Comparison of ENCODE assay signal across 8 mouse cellular contexts in genomic region chr19:46988231-46989087, GRCm38 (mm10). TPM values are rescaled to one million over a fixed set of nuclear protein-coding genes. Genes with fewer than 3 reads are reported as not detected.
DNase-seq lines count a peak whose midpoint lies in the region; ATAC-seq and TF ChIP-seq lines count a peak whose summit lies in the region.

No protein-coding gene starts in this region.

- intact Hi-C loops in left cerebral cortex, postnatal 4 days (cut with DNase I), result loop anchor here (10.0 kb wide), 1 partner anchor 224 kb away; the partner anchor contains the start of gene Cnnm2

- H3K27ac ChIP-seq in intestine, embryonic 15.5 days, result 0 out of 2 replicates have a peak overlapping the region, but pooled peaks have one; percentile 6
- peak overlapping the region; percentile 72 for H3K27ac ChIP-seq in lung, embryonic 14.5 days (ENCODE audit: low read depth)
- H3K27ac ChIP-seq in forebrain, embryonic 11.5 days (ENCODE audit: low read depth, low read length), result no peak overlapping the region
- no peak overlapping the region for H3K27ac ChIP-seq in limb, embryonic 10.5 days

- 56% methylated on average over 16 of the region's 16 CpGs for WGBS in intestine, embryonic 15.5 days
- WGBS in lung, embryonic 14.5 days, result 44% methylated on average over 16 of the region's 16 CpGs
- 54% methylated on average over 16 of the region's 16 CpGs for WGBS in forebrain, embryonic 11.5 days
- WGBS in limb, embryonic 10.5 days, result 77% methylated on average over 16 of the region's 16 CpGs

- H3K36me3 ChIP-seq in intestine, embryonic 15.5 days, result no peaks in the 10 kb centered on the region
- H3K36me3 ChIP-seq in lung, embryonic 14.5 days (ENCODE audit: insufficient read depth), result no peaks in the 10 kb centered on the region
- no peaks in the 10 kb centered on the region for H3K36me3 ChIP-seq in forebrain, embryonic 11.5 days (ENCODE audit: control insufficient read depth, insufficient read depth, low read length)
- no peaks in the 10 kb centered on the region for H3K36me3 ChIP-seq in limb, embryonic 10.5 days

- DNase-seq in ovary, adult 18-20 months (ENCODE audit: low spot score), result peak; percentile 54
- DNase-seq in ovary, postnatal 10 days (ENCODE audit: low spot score), result no peak
- peak; percentile 38 for DNase-seq in lung, embryonic 14.5 days
- peak; percentile 29 to 31 for DNase-seq in thymus, postnatal 10 days (ENCODE audit: low spot score in 2 of 2)
- DNase-seq in forebrain, embryonic 11.5 days (ENCODE audit: low spot score), result no peak
- DNase-seq in limb, embryonic 10.5 days (ENCODE audit: low spot score), result no peak
- DNase-seq in left cerebral cortex, postnatal 4 days, result no peak

- H3K9ac ChIP-seq in intestine, embryonic 15.5 days, result no peak overlapping the region
- H3K9ac ChIP-seq in lung, embryonic 14.5 days, result no peak overlapping the region
- no peak overlapping the region for H3K9ac ChIP-seq in forebrain, embryonic 11.5 days (ENCODE audit: low read length)

- H3K4me2 ChIP-seq in intestine, embryonic 15.5 days (replicated peaks), result no peak overlapping the region; the same call in 1 of the 2 replicates
- peak overlapping the region; percentile 27; the same call in 1 of the 2 replicates for H3K4me2 ChIP-seq in lung, embryonic 14.5 days
- H3K4me2 ChIP-seq in forebrain, embryonic 11.5 days (ENCODE audit: low read depth, low read length, severe bottlenecking), result no peak overlapping the region

- no peaks in the 10 kb centered on the region for H3K27me3 ChIP-seq in intestine, embryonic 15.5 days (replicated peaks)
- H3K27me3 ChIP-seq in lung, embryonic 14.5 days (ENCODE audit: insufficient read depth, low read length), result no peaks in the 10 kb centered on the region
- H3K27me3 ChIP-seq in forebrain, embryonic 11.5 days (ENCODE audit: control insufficient read depth, insufficient read depth, low read length), result no peaks in the 10 kb centered on the region
- H3K27me3 ChIP-seq in limb, embryonic 10.5 days (ENCODE audit: low read depth, poor library complexity, severe bottlenecking), result no peaks in the 10 kb centered on the region

- no peaks in the 10 kb centered on the region for H3K9me3 ChIP-seq in intestine, embryonic 15.5 days
- H3K9me3 ChIP-seq in lung, embryonic 14.5 days (ENCODE audit: low read depth, low read length), result no peaks in the 10 kb centered on the region
- no peaks in the 10 kb centered on the region for H3K9me3 ChIP-seq in forebrain, embryonic 11.5 days (ENCODE audit: control insufficient read depth, low read length)
- no peaks in the 10 kb centered on the region for H3K9me3 ChIP-seq in limb, embryonic 10.5 days (replicated peaks)

- TF ChIP-seq CTCF in lung, embryonic 14.5 days (IDR thresholded peaks at IDR 0.05; ENCODE audit: low read depth), result no peak

- peaks cover 16% of the 10 kb centered on the region; the same call in 1 of the 2 replicates for H3K4me1 ChIP-seq in intestine, embryonic 15.5 days (replicated peaks)
- peaks cover 5% of the 10 kb centered on the region; the same call in 1 of the 2 replicates for H3K4me1 ChIP-seq in lung, embryonic 14.5 days (ENCODE audit: insufficient read depth)
- peaks cover 6% of the 10 kb centered on the region; the same call in 1 of the 2 replicates for H3K4me1 ChIP-seq in forebrain, embryonic 11.5 days (replicated peaks; ENCODE audit: control insufficient read depth, insufficient read depth, low read length)
- H3K4me1 ChIP-seq in limb, embryonic 10.5 days, result peaks cover 23% of the 10 kb centered on the region

- no peak overlapping the region for H3K4me3 ChIP-seq in intestine, embryonic 15.5 days (replicated peaks)
- H3K4me3 ChIP-seq in lung, embryonic 14.5 days (ENCODE audit: low read depth, low read length), result no peak overlapping the region
- H3K4me3 ChIP-seq in forebrain, embryonic 11.5 days (ENCODE audit: low read depth, low read length), result no peak overlapping the region
- no peak overlapping the region for H3K4me3 ChIP-seq in limb, embryonic 10.5 days

- peak; percentile 84 for ATAC-seq in intestine, embryonic 15.5 days
- ATAC-seq in lung, embryonic 14.5 days (ENCODE audit: insufficient read depth), result peak; percentile 72
- ATAC-seq in forebrain, embryonic 11.5 days (replicated peaks; ENCODE audit: low FRiP score), result no peak

RNA-seq across cellular contexts. Expression of gene Ina, which starts 26.0 kb away (rescaled TPM):
- 13.9 and 14.5 TPM in 2 replicates for polyA plus RNA-seq in intestine, embryonic 15.5 days (2015; fragmentation: Nextera tagmentation; extraction: Ambion mirVana)
- polyA plus RNA-seq in lung, embryonic 14.5 days (2014; fragmentation: Nextera tagmentation; extraction: Ambion mirVana), result 0.37 and 0.58 TPM in 2 replicates
- polyA plus RNA-seq in forebrain, embryonic 11.5 days (2014; fragmentation: Nextera tagmentation; extraction: Ambion mirVana), result 102 and 110 TPM in 2 replicates
- polyA plus RNA-seq in limb, embryonic 10.5 days (2016; fragmentation: Nextera tagmentation; extraction: Ambion mirVana), result 0.11 and 0.15 TPM in 2 replicates
- total RNA-seq in left cerebral cortex, postnatal 4 days (2021), result 100 to 1,000 TPM; 246 to 250 TPM

RNA-seq across cellular contexts. Expression of gene Nt5c2, which starts 26.5 kb away (rescaled TPM):
- polyA plus RNA-seq in intestine, embryonic 15.5 days (2015; fragmentation: Nextera tagmentation; extraction: Ambion mirVana), result 48.4 and 49.1 TPM in 2 replicates
- polyA plus RNA-seq in lung, embryonic 14.5 days (2014; fragmentation: Nextera tagmentation; extraction: Ambion mirVana), result 69.5 and 81.2 TPM in 2 replicates
- 71.8 and 77.9 TPM in 2 replicates for polyA plus RNA-seq in forebrain, embryonic 11.5 days (2014; fragmentation: Nextera tagmentation; extraction: Ambion mirVana)
- polyA plus RNA-seq in limb, embryonic 10.5 days (2016; fragmentation: Nextera tagmentation; extraction: Ambion mirVana), result 75.4 and 89.8 TPM in 2 replicates
- 10 to 100 TPM; 84.0 to 93.6 TPM for total RNA-seq in left cerebral cortex, postnatal 4 days (2021)

Comparison
In these comparisons a context has a peak if more than half of its experiments do, and no peak if none do; other contexts are left out.
1. DNase-seq: peak in ovary, adult 18-20 months (single experiment), lung, embryonic 14.5 days (single experiment) and thymus, postnatal 10 days (2 of 2); none in ovary, postnatal 10 days (single experiment), forebrain, embryonic 11.5 days (single experiment), limb, embryonic 10.5 days (single experiment) and left cerebral cortex, postnatal 4 days (single experiment).
2. H3K27ac ChIP-seq: peak in intestine, embryonic 15.5 days (single experiment) and lung, embryonic 14.5 days (single experiment); none in forebrain, embryonic 11.5 days (single experiment) and limb, embryonic 10.5 days (single experiment).